Mouse (Mus musculus) intestine, embryonic 14.5 days (tissue): ENCODE results near the gene Tle4. TPM values are rescaled to one million over a fixed set of nuclear protein-coding genes. Genes with fewer than 3 reads are reported as not detected.

Source experiments
- ATAC-seq: fragments of 200-750 bp; cut with Nextera tagmentation; replicated peaks from 2 replicates; pipeline ENCODE4 v1.8.0; 2017; ENCODE audit warnings: low read depth, moderate number of reproducible peaks, moderate TSS enrichment, moderate library complexity; ENCODE audit not compliant: low FRiP score, low TSS enrichment
- DNase-seq: peaks from one replicate; pipeline ENCODE4 v3.0.0-alpha.2; 2018; ENCODE audit warnings: low spot score
- H3K27ac ChIP-seq: fragments of 300-500 bp; sonication (generic); 2 replicates; pipeline ENCODE4 v1.5.1; 2014; ENCODE audit warnings: low read depth, mild to moderate bottlenecking, control low read depth
- H3K27me3 ChIP-seq: fragments of 300-500 bp; sonication (generic); replicated peaks from 2 replicates; pipeline ENCODE4 v1.6.1; 2014; ENCODE audit warnings: low read length, control low read depth; ENCODE audit not compliant: control insufficient read depth, insufficient read depth
- H3K36me3 ChIP-seq: fragments of 300-500 bp; sonication (generic); 2 replicates; pipeline ENCODE4 v1.6.1; 2014; ENCODE audit warnings: low read length, control low read depth; ENCODE audit not compliant: control insufficient read depth, insufficient read depth
- H3K4me1 ChIP-seq: fragments of 300-500 bp; sonication (generic); replicated peaks from 2 replicates; pipeline ENCODE4 v1.6.1; 2014; ENCODE audit warnings: low read length, control low read depth, mixed read lengths; ENCODE audit not compliant: control insufficient read depth, insufficient read depth
- H3K4me2 ChIP-seq: fragments of 300-500 bp; sonication (generic); 2 replicates; pipeline ENCODE4 v1.6.1; 2014; ENCODE audit warnings: low read length
- H3K4me3 ChIP-seq: fragments of 300-500 bp; sonication (generic); 2 replicates; pipeline ENCODE4 v1.5.1; 2014; ENCODE audit warnings: low read depth, low read length, control low read depth, mixed read lengths
- H3K9ac ChIP-seq: fragments of 300-500 bp; sonication (generic); 2 replicates; pipeline ENCODE4 v1.6.1; 2014; ENCODE audit warnings: mild to moderate bottlenecking, low read length
- H3K9me3 ChIP-seq: fragments of 300-500 bp; sonication (generic); 2 replicates; pipeline ENCODE4 v1.6.1; 2016; ENCODE audit warnings: low read length, control low read depth; ENCODE audit not compliant: control insufficient read depth
- WGBS: fragments of 180-500 bp; shearing (Covaris S2); extraction: QIAGEN DNeasy Blood & Tissue Kit; methylation state at CpG from one replicate; pipeline ENCODE4 v1.1.7; 2014; 5-methylcytosine and 5-hydroxymethylcytosine counted together
- polyA plus RNA-seq: library from polyadenylated mRNA; unstranded; fragments of >200 nt; fragmentation: Nextera tagmentation; extraction: Ambion mirVana; gene quantifications from 2 replicates; pipeline ENCODE4 v1.2.1, GENCODE M21; 2014

Gene Tle4
- polyA plus RNA-seq, 1 experiment from 2014 or later = 15.5 TPM

GRCm38 (mm10) chr19:14619814-14620213 is 22.0 kb upstream of the Tle4 start:
- Histone ChIP-seq H3K27ac (no peak overlapping the region), H3K4me3 (no peak overlapping the region), H3K4me2 (no peak overlapping the region), H3K9ac (no peak overlapping the region), H3K36me3 (no peaks in the 10 kb centered on the region), H3K4me1 (no peaks in the 10 kb centered on the region), H3K9me3 (no peaks in the 10 kb centered on the region), H3K27me3 (0 out of 2 replicates have a peak, but pooled peaks cover 2% of the 10 kb centered on the region)
- no peak for ATAC-seq
- DNase-seq = no peak

- no peak overlapping the region for H3K27ac ChIP-seq
- ATAC-seq = no peak
- no peak overlapping the region for H3K4me2 ChIP-seq
- H3K9ac ChIP-seq = no peak overlapping the region
- DNase-seq = no peak
- 0 out of 2 replicates have a peak, but pooled peaks cover 2% of the 10 kb centered on the region for H3K27me3 ChIP-seq
- no peak overlapping the region for H3K4me3 ChIP-seq
- 86% methylated on average over 5 of the region's 5 CpGs for WGBS
- no peaks in the 10 kb centered on the region for H3K9me3 ChIP-seq
- no peaks in the 10 kb centered on the region for H3K36me3 ChIP-seq
- no peaks in the 10 kb centered on the region for H3K4me1 ChIP-seq
Observed at GRCm38 (mm10) chr19:14614816-14615215, 17.0 kb upstream of the Tle4 start.

DNA sequence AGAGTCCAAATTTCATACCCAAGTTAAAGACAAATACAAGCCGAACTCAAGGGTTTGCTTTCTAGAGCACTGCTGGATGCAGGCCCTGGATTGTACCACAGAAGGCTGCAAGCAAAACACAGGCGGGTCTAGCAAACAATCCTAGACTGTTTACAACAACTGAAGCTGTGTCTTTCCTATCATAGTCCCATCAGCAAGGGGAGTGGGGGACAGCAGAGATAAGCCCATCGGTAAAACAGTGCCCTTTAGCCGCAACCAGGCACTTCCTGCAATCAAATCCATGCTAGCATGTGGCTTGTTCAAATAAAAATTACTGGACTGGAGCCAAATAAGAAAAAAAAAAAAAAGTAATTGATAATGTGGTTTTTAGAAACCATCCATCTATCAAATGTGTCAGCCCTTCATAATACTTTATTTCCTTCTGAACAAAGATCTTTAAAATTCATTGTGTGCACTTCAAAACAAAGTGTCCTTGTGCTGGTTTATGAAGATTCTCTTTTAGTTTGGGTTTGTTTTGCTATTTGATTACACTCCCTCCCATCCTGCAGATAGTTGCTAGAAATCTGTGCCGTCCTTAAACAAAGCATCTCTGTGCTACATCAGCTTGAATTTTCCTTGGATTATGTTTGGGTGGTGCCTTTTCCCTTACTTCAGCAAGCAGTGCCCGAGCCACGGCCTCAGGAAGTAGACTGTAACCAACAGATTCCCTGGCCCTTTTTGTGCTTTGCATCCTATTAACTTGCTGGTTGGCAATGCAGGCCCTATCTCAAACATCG is 12.9 kb upstream of the Tle4 start:
- Histone ChIP-seq H3K4me1 (no peaks in the 10 kb centered on the region; the same call in 1 of the 2 replicates), H3K27ac (no peak overlapping the region), H3K9me3 (no peaks in the 10 kb centered on the region), H3K36me3 (no peaks in the 10 kb centered on the region), H3K9ac (no peak overlapping the region), H3K4me3 (no peak overlapping the region), H3K4me2 (no peak overlapping the region), H3K27me3 (no peaks in the 10 kb centered on the region)
- no peak for ATAC-seq
- 43% methylated on average over 8 of the region's 8 CpGs for WGBS
- DNase-seq = no peak

GRCm38 (mm10) chr19:14600841-14601240 is 3.0 kb upstream of the Tle4 start:
- no peak overlapping the region for H3K4me3 ChIP-seq
- H3K4me1 ChIP-seq = peaks cover 11% of the 10 kb centered on the region; the same call in 1 of the 2 replicates
- WGBS = 87% methylated on average over 1 of the region's 1 CpGs
- ATAC-seq (no peak), DNase-seq (no peak)
- H3K9me3 ChIP-seq = no peaks in the 10 kb centered on the region
- no peak overlapping the region for H3K9ac ChIP-seq
- H3K27ac ChIP-seq = no peak overlapping the region
- peaks cover 10% of the 10 kb centered on the region; the same call in 1 of the 2 replicates for H3K27me3 ChIP-seq
- H3K4me2 ChIP-seq = no peak overlapping the region
- H3K36me3 ChIP-seq = no peaks in the 10 kb centered on the region

- no peak overlapping the region for H3K9ac ChIP-seq
- H3K27me3 ChIP-seq = peaks cover 10% of the 10 kb centered on the region; the same call in 1 of the 2 replicates
- WGBS = 74% methylated on average over 3 of the region's 3 CpGs
- H3K4me3 ChIP-seq = no peak overlapping the region
- H3K9me3 ChIP-seq = no peaks in the 10 kb centered on the region
- ATAC-seq (no peak), DNase-seq (no peak)
- H3K36me3 ChIP-seq = no peaks in the 10 kb centered on the region
- H3K4me1 ChIP-seq = peaks cover 14% of the 10 kb centered on the region
- H3K4me2 ChIP-seq = no peak overlapping the region
- H3K27ac ChIP-seq = no peak overlapping the region
Observed at GRCm38 (mm10) chr19:14600354-14600753, 2.5 kb upstream of the Tle4 start.

GRCm38 (mm10) chr19:14599851-14600251 is 2.0 kb upstream of the Tle4 start:
- H3K4me2 ChIP-seq = no peak overlapping the region
- H3K27ac ChIP-seq = no peak overlapping the region
- peaks cover 8% of the 10 kb centered on the region; the same call in 1 of the 2 replicates for H3K27me3 ChIP-seq
- WGBS = 70% methylated on average over 8 of the region's 8 CpGs
- H3K4me1 ChIP-seq = peaks cover 18% of the 10 kb centered on the region
- ATAC-seq (no peak), DNase-seq (no peak)
- no peak overlapping the region for H3K9ac ChIP-seq
- no peak overlapping the region for H3K4me3 ChIP-seq
- H3K9me3 ChIP-seq = no peaks in the 10 kb centered on the region
- 0 out of 2 replicates have a peak, but pooled peaks cover 4% of the 10 kb centered on the region for H3K36me3 ChIP-seq

DNA sequence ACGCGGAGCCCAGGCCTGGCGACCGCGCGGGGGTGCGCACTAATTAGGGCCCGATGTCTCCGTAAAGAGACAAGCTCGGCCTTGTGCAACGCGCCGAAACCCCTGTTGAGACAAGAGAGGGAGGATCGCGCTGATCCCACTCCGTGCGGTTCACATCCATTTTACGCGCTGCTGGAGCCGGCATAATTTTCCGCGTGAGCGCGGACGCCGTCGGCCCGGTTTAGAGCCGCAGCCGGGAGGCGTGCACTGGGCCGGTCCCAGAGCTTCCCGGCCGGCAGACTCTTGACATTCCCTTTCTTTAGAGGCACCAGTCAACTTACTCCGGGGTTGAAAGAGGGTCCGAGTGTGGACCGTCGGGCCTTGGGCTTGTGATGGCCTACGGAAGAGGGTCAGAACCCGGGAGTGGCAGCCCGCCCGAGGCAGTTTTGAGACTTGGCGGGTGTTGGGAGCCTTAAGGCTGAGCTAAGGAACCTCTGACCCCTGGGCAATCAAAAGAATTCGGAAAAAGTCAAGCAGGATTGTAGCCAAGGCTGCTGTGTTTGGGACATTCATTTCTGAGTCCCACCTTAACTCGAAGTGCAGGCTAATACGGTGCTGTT is 938 bp upstream of the Tle4 start:
- 0 out of 2 replicates have a peak, but pooled peaks cover 4% of the 10 kb centered on the region for H3K36me3 ChIP-seq
- no peaks in the 10 kb centered on the region for H3K27me3 ChIP-seq
- H3K9ac ChIP-seq = peak overlapping the region; percentile 56
- DNase-seq (no peak), ATAC-seq (peak; percentile 50; the same call in 1 of the 2 replicates)
- under 1% methylated on average over 46 of the region's 46 CpGs for WGBS
- peak overlapping the region; percentile 59 for H3K4me3 ChIP-seq
- peaks cover 24% of the 10 kb centered on the region for H3K4me1 ChIP-seq
- H3K9me3 ChIP-seq = no peaks in the 10 kb centered on the region
- H3K4me2 ChIP-seq = peak overlapping the region; percentile 66
- H3K27ac ChIP-seq = peak overlapping the region; percentile 87

- DNase-seq (peak; percentile 81), ATAC-seq (no peak; the same call in 1 of the 2 replicates)
- under 1% methylated on average over 96 of the region's 120 CpGs for WGBS
- H3K9me3 ChIP-seq = no peaks in the 10 kb centered on the region
- H3K27ac ChIP-seq = peak overlapping the region; percentile 96
- peak overlapping the region; percentile 94 for H3K9ac ChIP-seq
- H3K4me3 ChIP-seq = peak overlapping the region; percentile 87
- no peaks in the 10 kb centered on the region for H3K27me3 ChIP-seq
- H3K4me1 ChIP-seq = peaks cover 24% of the 10 kb centered on the region
- peaks cover 8% of the 10 kb centered on the region; the same call in 1 of the 2 replicates for H3K36me3 ChIP-seq
- H3K4me2 ChIP-seq = peak overlapping the region; percentile 61
Observed at GRCm38 (mm10) chr19:14596941-14597916, 622 bp downstream of the Tle4 start.
